Mouse (Mus musculus): ENCODE measurements around the gene Synpo2l.
A peak's percentile ranks its signal among the peaks of the same experiment; 100 is the strongest.
"Not testable (repeated sequence)": the region's sequence is repeated elsewhere in the genome, so short reads cannot be mapped to it uniquely, and the experiment has no call there.

Gene Synpo2l

DNA sequence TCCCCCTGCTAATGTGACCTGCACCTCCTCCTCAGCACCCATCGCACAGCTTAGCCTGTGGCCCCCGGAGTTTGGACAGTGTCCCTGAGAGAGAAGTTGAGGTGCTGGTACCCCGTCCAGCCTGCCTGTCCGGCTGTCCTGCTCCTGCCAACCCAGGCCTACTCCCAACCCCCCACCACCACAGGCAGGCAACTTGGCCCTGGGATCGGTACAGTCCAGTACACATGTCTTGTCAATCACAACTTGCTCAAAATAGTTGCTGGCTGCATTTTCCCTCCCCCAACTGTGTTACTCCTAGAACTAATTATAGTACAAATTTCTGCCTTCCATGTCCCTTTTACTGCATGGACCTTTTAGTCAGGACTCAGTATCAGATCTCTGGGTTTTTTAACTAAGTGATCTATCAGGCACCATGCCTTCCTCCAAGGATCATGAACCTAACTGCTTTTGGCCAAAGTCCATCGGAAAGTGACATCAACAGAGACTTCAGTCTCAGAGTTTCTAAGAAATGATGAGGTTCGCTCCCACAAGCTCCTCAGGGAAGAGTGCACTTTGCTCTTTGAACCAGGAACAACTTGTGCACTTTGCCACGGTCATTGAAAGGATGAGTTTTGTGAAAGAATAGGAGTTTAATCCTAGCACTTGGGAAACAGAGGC lies at the start of gene Synpo2l:
Gene Synpo2l (minus strand): TSS at position 201 of the 657 bp plus-strand sequence.
- DNase-seq (ENCODE audit: low spot score): no peak

DNA sequence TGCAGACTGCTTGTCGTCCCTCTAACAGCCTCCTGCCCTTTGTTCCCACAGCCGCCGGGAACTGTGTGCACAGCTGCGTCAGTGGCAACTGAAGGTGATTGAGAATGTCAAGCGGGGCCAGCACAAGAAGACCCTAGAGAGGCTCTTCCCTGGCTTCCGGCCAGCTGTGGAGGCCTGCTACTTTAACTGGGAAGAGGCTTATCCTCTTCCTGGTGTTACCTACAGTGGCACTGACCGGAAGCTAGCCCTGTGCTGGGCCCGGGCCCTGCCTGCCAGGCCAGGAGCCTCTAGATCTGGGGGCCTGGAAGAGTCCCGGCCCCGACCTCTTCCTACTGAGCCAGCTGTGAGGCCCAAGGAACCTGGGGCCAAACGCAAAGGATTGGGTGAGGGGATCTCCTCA lies 45.7 kb upstream of the Synpo2l start:
- no peak for DNase-seq (ENCODE audit: low spot score)

DNA sequence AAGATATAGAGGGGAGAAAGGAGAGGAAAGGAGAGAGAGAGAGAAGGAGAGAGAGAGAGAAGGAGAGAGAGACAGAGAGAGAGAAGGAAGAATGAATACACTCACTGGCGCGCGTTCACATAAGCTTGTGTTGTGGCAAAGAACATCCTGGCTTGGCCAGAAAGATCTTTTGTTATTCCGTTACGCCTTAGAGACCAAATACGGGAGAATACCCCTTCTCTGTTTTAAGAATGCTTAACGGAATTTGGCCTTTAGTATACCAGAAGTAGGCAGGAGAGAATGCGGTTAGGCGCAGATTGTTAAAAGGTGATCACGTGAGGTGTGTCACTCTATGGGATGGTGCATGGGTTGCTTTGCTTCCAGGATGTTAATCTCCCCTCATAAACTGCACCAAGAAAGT lies 40.1 kb upstream of the Synpo2l start:
- DNase-seq (ENCODE audit: low spot score): no peak

DNA sequence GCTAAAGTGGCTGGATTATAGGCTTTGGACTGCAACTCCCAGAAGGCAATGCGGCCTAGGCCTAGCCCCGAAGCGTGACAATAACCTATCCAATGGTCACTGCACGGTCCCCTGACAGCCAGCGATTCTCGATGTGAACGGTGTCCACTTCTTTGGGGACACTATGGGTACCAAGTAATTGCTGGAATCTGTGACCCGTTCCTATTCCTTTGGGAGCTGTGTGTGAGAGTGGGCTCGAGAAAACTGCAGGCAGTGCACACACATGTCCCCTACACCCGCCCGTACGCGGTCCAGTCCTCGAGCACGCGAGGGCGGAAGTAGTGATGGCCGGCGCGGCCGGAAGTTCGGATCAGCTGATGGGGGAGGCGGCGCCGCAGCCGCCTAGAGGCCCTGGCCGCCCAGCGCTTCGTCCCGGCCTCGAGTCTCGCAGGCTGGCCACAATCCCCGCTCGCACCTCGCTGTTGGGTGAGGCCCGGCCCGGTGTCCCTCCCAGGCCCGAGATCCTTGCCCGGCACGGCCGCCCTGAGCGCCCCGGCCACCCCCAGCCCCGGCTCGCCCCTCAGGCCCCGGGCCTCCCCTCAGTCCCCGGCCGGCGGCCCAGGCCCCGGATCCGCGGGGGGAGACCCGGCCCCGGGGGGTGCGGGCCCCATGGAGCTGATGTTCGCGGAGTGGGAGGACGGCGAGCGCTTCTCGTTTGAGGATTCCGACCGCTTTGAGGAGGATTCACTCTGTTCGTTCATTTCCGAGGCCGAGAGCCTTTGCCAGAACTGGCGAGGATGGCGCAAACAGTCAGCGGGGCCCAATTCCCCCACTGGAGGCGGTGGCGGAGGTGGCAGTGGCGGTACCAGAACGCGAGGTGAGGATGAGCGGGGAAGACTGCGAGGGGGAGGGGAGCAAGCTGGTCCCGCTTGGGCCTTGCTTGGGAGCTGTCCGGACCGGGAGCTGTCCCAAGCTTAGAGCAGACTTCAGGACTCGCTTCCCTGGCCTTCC lies 39.3 kb upstream of the Synpo2l start, which contains the start of gene Zswim8:
Gene Zswim8 (plus strand): TSS at position 352 of the 990 bp plus-strand sequence.
- peak; percentile 95 for DNase-seq (ENCODE audit: low spot score)

DNA sequence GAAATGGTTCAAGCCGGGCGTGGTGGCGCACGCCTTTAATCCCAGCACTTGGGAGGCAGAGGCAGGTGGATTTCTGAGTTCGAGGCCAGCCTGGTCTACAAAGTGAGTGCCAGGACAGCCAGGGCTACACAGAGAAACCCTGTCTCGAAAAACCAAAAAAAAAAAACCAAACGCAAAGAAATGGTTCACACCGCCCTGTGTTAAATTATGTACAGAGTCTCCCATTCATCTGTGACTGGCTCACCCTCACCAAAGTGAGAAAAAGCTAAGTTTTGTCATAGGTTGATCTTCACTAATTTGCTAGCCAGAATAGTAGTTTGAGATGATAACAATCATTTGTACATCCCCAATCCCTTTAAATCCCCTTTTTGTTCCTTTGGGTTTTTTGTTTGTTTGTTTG lies 35.3 kb upstream of the Synpo2l start:
- DNase-seq (ENCODE audit: low spot score): not testable (repeated sequence)

DNA sequence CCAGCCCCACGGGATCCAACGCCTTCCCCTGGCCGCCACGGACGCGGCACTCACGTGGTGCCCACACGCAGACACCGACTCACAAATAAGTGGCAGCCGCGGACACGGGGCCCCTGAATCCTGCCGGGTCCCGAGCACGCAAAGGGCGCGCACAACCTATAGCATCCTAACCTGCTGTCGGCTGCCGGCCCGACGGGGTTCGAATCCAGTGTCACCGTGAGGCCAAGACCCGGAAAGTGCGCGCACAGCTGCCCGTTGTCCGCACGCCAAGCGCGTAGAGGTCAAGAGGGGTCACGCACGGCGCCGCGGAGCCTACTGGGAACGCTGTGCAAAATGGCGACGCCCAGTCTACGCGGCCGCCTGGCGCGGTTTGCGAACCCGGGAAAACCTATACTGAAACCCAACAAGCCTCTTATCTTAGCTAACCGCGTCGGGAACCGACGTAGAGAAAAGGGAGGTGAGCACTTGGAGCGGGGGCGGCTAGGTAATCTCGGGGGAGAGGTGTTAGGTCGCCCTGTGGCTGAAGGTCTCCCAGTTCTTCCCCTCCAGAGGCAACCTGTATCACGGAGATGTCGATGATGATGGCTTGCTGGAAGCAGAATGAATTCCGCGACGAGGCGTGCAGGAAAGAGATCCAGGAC lies 34.7 kb upstream of the Synpo2l start, which contains the start of gene Chchd1:
Gene Chchd1 (plus strand): TSS at position 266 of the 641 bp plus-strand sequence.
- DNase-seq (ENCODE audit: low spot score): peak; percentile 97

DNA sequence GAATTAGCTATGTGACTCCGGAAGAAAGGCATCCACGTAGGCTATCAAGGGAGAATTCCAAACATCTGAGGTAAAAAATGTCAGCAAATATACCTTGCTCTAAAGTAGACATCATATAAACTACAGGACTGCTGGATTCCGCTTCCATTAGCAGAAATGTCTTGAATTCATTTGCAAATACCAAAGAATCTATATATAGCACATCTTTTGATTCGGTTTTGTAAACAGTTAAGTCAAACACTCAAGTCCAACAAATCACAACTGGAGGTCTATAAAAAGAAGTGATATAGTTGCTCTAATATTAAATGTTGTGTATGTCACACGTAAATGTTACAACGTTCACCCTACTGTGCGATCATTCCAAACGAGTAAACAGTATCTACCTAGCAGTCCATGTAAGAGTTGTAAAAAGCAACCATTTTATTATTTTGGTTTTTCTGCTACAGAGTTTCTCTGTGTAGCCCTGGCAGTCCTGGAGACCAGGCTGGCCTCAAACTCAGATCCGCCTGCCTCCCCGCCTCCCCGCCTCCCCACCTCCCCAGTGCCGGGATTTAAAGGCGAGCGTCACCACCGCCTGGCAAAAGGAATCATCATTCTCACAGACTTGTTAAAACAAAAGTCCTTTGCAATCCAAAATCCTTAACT lies 34.1 kb upstream of the Synpo2l start:
- DNase-seq (ENCODE audit: low spot score): no peak

DNA sequence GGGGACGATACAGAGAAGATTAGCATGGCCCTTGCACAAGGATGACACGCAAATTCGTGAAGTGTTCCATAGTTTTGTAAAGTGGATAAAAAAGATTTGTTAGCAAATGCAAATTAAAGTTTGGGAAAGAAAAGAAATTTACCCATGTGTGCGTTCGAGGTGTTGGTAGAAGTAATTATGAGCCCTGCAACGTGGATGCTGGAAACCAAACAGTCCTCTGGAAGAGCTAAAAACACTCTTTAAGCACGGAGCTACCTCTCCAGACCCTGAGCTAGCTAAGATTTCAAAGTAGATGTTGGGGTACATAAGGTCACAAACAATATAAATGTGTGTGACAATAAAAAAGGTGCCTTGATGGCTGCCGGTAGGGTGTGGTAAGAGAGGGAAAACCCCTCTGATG lies 33.4 kb upstream of the Synpo2l start:
- no peak for DNase-seq (ENCODE audit: low spot score)

DNA sequence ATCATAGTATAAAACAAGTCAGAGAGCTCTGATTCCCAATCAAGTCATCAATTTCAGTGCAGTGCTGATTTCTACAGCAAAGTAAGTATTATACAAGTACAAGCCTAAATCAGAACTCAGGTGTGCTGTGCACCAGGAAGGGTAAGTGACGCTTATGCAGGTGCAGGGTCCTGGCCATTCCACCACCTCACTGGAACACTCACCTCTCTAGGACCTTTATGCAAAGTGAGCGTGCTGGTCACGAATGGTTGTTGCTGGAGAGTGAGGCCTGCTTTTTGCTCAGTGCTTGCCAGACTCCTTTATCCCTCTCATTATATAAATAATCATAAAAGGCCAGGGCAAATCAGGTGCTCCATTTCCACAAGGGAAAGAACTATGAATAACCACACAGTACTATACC lies 32.2 kb upstream of the Synpo2l start:
- no peak for DNase-seq (ENCODE audit: low spot score)

DNA sequence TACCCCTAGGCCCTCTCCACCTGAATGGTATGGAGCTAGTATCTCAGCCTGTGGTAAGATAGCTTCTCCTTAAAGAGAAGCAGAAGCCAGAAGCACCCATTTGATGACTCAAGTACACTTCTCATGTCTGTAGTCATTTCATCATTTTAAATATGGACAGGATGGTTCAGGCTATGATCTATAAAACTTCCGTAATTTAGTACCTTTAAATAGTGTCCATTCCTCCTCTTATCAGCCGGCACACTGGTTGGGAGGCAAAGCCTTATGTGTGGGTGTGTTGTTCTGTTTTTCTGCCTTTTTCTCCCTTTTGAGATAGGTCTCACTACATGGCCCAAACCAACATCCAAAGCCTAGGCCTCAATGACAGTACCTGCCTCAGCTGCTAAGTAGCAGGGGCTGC lies 30.4 kb upstream of the Synpo2l start:
- DNase-seq (ENCODE audit: low spot score): no peak

DNA sequence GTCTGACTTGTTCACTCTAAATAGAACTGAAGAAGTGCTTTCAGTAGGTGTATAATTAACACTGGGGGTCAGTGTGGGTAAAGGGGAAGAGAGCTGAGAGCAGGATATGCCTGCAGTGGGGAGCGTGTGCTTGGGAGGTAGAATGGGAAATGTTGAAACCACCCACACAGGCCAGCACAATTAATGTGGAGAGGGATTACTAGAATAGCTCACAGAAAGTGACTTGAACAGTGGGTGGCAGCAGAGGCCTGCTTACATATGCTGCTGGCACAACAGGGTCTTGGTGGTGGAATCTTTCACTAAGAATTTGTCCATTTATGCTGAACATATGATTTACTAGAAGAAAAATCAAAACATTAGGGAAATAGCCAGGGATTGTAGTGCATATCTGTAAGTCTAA lies 28.8 kb upstream of the Synpo2l start:
- peak; percentile 62 for DNase-seq (ENCODE audit: low spot score)

DNA sequence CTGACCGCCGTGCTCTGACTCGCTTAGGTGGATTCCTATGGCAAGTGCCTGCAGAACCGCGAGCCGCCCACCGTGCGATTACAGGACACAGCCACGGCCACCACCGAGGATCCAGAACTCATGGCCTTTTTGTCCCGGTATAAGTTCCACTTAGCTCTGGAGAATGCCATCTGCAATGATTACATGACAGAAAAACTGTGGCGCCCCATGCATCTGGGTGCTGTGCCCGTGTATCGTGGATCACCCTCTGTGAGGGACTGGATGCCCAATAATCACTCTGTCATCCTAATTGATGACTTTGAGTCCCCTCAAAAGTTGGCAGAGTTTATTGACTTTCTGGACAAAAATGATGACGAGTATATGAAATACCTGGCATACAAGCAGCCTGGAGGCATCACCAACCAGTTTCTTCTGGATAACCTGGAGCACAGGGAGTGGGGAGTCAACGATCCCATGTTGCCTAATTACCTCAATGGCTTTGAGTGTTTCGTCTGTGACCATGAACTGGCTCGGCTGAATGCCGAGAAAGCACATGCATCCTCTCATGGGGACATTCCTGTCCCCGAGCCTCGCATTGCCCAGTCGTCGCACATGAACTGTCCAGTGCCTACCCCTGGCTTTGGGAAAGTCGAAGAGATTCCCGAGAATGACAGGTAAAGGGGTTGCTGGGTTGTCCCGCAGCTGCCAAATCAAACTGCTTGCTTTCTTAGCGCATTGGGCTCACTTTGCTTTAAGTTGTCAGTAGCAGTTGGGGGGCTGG lies 27.8 kb upstream of the Synpo2l start:
- DNase-seq (ENCODE audit: low spot score): no peak

DNA sequence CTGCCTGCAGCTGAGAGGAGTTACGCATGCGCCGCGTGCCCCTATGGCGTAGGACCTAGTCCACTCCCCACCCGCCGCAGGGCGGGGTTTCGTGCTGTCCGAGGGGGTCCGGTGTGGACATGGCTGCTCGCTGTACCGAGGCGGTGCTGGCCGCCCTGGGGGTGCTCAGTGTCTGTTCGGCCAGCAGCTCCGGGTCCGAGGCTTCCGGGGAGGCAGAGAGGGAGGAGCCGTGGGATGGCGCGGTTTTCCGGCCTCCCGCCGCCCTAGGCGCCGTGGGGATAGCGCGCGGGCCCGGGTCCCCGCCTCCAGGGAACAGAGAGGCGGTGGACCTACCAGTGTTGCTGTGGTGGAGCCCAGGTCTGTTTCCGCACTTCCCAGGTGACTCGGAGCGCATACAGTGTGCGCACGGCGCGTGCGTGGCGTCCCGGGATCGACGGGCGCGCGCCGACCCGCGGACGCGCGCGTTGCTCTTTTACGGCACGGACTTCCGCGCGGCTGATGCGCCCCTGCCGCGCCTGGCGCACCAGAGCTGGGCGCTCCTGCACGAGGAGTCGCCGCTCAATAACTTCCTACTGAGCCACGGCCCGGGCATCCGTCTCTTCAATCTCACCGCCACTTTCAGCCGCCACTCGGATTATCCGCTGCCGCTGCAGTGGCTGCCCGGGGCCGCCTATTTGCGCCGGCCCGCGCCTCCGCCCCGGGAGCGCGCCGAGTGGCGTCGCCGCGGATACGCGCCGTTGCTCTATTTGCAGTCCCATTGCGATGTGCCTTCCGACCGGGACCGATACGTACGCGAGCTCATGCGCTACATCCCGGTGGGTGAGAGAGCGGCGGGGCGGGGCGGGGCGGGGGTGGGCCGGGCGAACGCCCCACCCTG lies 27.0 kb upstream of the Synpo2l start, which contains the start of gene Fut11:
Gene Fut11 (plus strand): TSS at position 85 of the 877 bp plus-strand sequence.
- DNase-seq (ENCODE audit: low spot score): peak; percentile 94

DNA sequence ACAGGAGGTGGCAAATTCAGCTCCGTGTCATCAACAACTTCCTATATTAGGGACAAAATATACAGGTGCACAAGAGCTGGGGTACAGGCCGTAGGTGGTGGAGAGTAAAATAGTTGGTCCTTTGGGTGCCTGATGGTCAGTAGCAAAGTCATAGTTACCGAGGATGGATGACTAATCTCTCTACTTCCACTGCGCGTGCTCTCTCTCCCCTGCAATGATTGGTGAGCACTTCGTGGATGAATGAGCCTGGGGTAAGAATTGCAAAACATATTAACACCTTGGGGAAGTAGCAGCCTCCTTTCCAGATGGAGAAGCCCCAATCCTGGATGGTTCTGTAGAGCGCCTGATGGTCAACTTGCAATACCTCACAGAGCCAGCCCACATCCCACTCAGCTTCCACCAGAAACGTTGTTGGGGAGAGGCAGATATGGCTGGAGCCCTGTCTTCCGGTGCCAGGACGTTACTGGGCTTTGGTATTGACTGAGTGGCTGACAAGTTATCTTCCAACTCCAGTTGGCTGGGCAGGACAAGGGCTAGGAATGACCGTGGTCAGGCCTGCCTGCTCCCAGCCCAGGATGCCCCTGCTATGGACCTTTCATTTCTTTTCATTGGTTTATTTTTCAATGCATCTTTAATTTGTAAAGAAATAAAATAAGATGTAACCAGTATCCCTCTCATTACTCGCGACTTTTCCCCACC lies 26.2 kb upstream of the Synpo2l start:
- no peak for DNase-seq (ENCODE audit: low spot score)

DNA sequence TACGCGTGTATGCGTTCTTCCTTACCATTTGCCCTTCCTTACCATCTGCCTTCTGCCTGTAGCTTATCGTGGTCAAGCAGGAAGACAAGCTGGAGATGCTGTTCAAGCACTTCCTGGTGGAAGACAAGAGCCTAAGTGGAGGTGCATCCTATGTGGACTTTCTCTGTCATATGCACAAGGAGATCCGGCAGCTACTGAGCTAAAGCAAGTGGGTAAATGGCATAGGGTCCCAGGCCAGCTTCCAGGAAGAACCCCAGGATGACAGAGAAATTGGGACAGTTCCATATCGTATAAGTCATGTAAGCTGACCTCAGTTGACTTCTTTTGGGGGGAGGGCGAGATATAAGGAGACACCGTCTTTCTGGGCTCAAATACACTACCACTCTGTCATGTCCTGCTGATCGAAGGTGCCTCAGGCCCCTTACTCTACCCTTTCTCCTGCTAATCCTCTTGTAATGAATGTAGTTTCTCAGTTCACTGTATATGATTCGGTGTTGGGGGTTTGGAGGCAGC lies 25.5 kb upstream of the Synpo2l start:
- no peak for DNase-seq (ENCODE audit: low spot score)

DNA sequence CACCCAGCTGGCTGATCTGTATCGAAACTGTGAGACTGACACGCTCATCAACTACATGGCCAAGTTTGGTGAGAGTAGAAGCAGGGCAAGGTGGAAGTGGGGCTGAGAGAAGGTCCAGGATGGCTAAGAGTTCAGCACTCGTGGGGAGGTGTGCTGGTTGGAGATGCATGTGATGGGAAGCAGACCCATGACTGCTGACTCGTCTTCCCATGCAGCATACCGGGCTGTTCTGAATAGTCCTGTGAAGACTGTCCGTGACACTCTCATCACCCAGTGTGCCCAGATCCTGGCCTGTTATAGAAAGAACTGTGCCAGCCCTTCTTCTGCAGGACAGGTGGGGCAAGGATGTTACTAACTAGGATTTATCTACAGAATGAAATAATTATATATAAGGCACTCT lies 23.6 kb upstream of the Synpo2l start:
- no peak for DNase-seq (ENCODE audit: low spot score)

DNA sequence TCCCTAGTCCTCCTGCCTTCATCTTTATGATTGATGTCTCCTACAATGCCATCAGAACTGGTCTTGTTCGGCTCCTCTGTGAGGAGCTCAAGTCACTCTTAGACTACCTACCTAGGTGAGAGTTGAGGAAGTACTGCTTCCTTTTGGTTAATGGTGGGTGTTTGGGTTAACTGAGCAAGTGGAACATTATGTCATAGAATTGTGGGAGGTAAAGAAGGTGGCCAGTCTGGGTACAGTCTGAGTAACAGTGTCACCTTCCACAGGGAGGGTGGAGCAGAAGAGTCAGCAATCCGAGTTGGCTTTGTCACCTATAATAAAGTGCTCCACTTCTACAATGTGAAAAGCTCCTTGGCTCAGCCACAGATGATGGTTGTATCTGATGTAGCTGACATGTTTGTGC lies 20.9 kb upstream of the Synpo2l start:
- DNase-seq (ENCODE audit: low spot score): no peak

DNA sequence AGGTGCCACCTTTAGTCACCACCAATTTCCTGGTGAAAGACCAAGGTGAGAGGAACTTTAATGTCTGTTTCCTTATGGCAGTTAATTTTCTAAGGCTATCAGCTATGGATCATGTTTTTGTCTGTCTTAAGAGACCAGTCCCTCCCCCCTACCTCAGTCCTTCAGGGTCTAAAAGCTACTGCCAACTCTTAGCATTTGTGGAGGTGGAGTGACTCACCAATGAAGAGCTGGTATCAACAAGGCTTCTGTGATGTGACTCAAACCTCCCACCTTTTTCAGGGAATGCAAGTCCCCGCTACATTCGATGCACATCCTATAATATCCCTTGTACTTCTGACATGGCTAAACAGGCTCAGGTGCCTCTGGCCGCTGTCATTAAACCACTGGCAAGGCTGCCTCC lies 18.4 kb upstream of the Synpo2l start:
- DNase-seq (ENCODE audit: low spot score): no peak

DNA sequence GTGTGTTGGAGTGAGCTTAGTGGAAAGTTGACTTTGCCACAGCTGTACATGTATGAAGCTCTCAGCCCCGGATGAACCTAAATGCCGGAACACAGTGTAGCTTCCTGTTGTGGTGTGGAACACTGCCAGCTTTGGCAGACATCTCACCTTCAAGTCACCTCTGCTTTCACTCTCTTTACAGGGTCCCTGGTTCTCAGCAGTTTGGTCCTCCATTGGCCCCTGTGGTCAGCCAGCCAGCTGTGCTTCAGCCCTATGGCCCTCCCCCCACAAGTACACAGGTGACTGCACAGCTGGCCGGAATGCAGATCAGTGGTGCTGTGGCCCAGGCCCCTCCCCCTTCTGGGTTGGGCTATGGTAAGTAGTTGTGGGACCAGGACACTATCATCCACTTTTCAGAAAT lies 14.3 kb upstream of the Synpo2l start:
- DNase-seq (ENCODE audit: low spot score): no peak
